Mouse (Mus musculus) E14TG2a.4 (cell line): ENCODE data around the gene Cdc6.

Experiments
- H3K27me3 ChIP-seq: 2 replicates; pipeline ENCODE4 v1.6.1; 2014; ENCODE audit warnings: low read length, control low read depth; ENCODE audit not compliant: insufficient read depth
- H3K36me3 ChIP-seq: 2 replicates; pipeline ENCODE4 v1.6.1; 2014; ENCODE audit warnings: low read length, control low read depth; ENCODE audit not compliant: insufficient read depth
- H3K4me1 ChIP-seq: replicated peaks from 2 replicates; pipeline ENCODE4 v1.6.1; 2014; ENCODE audit warnings: low read depth, low read length, control low read depth
- H3K4me3 ChIP-seq: replicated peaks from 2 replicates; pipeline ENCODE4 v1.5.1; 2014; ENCODE audit warnings: mild to moderate bottlenecking, low read length
- H3K9me3 ChIP-seq: 2 replicates; pipeline ENCODE4 v1.6.1; 2014; ENCODE audit warnings: low read length, control low read depth
- CTCF ChIP-seq: conservative IDR thresholded peaks from 2 replicates; pipeline ENCODE4 v1.5.1; 2014; ENCODE audit warnings: low read length
- NANOG ChIP-seq: IDR thresholded peaks from 2 replicates; pipeline ENCODE4 v1.6.1; 2014; ENCODE audit warnings: borderline replicate concordance, low read length, mixed read lengths
- POU5F1 ChIP-seq: IDR thresholded peaks from 2 replicates; pipeline ENCODE4 v1.6.1; 2014; ENCODE audit warnings: low read length, borderline replicate concordance

The Cdc6 gene

GRCm38 (mm10) chr11:98926553-98926952 lies 19.0 kb downstream of the Cdc6 start:
- Histone ChIP-seq H3K36me3 (peaks cover 26% of the 10 kb centered on the region), H3K4me1 (peaks cover 97% of the 10 kb centered on the region), H3K27me3 (peaks cover 38% of the 10 kb centered on the region), H3K4me3 (peak overlapping the region; percentile 59), H3K9me3 (no peaks in the 10 kb centered on the region)
- TF ChIP-seq POU5F1: no peak
- TF ChIP-seq CTCF: no peak
- TF ChIP-seq NANOG: no peak

DNA sequence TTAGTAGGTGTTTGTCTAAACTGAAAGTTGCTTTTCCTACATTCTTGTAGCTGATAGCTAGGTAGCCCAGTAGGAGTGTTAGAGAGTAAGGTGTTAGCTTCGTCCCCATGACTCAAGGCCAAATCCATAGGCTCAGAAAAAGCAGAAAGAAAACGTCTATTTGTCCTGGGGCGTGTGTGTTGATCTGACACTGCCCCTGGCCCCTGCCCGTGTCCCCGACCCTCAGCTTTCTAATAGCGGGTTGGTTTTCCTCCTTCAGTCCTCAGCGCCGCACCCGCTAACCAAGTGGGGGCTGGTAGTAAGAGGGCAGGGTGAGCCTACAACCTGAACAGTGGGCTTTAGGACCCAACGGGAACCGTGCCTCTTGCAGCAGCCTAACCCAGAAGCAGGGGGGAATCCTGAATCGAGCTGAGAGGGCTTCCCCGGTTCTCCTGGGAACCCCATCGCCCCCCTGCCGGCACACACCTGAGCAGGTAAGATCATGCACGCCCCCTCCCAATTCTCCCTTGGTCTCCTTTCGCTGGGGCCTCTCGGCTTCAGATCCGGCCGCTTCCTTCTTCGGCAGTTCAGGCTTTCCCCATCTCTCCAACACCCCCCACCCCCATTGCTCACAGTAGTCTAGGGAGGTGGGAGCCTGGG lies 20.0 kb downstream of the Cdc6 start, which contains the start of gene Rara:
Gene Rara (plus strand): TSS at position 381 of the 639 bp plus-strand sequence.
- H3K36me3 ChIP-seq: peaks cover 16% of the 10 kb centered on the region
- no peaks in the 10 kb centered on the region for H3K9me3 ChIP-seq
- peaks cover 42% of the 10 kb centered on the region for H3K27me3 ChIP-seq
- TF ChIP-seq NANOG: no peak
- no peak for TF ChIP-seq CTCF
- no peak for TF ChIP-seq POU5F1
- peak within 1 kb of the TSS; percentile 71 for H3K4me3 ChIP-seq
- peaks cover 99% of the 10 kb centered on the region for H3K4me1 ChIP-seq

DNA sequence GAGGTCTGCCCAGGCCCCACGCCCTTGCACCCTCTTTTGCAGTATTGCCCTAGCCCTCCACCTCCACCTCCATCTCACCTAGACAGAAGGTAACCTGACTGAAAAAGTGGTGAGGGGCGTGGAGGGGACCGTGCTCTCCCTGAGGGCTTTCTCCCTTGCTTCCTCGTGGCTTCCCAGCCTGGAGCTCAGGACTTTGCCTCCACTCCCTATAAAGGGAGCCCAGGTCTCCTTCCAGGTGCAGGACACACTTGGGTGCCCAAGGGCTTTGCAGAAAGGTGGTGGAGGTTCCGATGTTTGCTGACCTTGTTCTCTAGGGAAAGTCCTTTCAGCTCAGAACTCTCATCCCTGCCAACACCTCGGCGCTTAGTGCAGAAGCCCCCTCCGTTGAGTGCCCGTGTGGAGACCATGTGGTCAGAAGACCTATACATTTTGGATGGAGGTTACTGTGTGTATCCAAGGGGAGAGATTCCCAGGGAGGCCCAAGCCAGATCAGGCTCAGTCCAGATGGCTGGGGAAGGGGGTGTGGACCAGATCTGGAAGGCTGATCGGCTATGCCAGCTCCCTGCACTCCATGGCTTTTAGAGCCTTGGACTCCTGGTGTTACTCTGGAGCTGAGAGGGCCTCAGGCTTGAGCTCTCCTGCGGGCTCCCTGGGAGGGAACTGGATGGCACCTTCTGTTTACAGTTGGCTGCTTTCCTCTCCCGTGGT lies 20.7 kb downstream of the Cdc6 start:
- TF ChIP-seq POU5F1: no peak
- no peak for TF ChIP-seq CTCF
- no peak for TF ChIP-seq NANOG
- H3K9me3 ChIP-seq: no peaks in the 10 kb centered on the region
- peak overlapping the region; percentile 71 for H3K4me3 ChIP-seq
- peaks cover 46% of the 10 kb centered on the region for H3K27me3 ChIP-seq
- H3K36me3 ChIP-seq: peaks cover 9% of the 10 kb centered on the region
- H3K4me1 ChIP-seq: peaks cover 99% of the 10 kb centered on the region

DNA sequence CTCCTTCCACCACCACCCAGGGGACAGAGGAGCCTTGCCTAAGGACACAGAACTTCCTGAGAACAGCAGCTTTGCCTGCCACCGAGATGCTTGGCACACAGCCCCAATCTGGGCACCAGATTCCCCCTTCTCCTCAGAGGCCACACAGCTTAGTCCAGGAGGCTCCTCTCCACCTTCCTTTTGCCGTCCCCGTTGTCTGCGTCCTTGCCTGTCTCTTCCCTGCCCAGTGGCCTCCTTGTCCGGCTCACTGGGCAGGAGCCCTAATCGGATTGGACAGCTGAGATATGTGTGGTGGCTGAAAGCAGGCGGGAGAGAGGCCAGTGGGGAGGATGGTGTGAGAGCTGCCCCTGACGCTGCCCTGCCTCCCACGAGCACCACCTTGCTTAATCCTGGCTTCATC lies 21.9 kb downstream of the Cdc6 start:
- no peaks in the 10 kb centered on the region for H3K36me3 ChIP-seq
- no peaks in the 10 kb centered on the region for H3K9me3 ChIP-seq
- peaks cover 54% of the 10 kb centered on the region for H3K27me3 ChIP-seq
- H3K4me3 ChIP-seq: no peak overlapping the region
- H3K4me1 ChIP-seq: peaks cover 99% of the 10 kb centered on the region
- TF ChIP-seq POU5F1 (no peak), NANOG (no peak), CTCF (no peak)

DNA sequence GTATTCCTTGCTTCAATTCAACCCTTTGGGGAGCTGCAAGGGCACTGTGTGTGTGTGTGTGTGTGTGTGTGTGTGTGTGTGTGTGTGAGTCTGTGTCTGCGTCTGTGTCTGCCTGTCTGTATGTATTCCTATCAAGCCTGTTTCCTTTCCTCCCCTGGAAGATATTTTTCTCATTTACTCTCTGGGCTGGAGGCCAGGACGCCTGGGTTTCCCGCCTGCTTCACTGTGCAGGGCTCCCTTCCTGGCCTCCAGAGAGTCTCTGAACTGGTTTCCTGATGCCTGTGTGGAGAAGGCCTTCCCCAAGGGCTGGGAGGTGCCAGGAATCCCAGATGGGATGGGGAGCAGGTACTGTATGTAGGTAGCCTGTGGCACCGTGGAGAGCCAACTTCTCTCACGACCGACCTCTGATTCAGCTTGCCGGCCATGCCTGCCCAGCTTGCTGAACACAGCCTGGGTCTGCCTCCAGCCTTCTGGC lies 22.6 kb downstream of the Cdc6 start:
- Histone ChIP-seq H3K4me1 (peaks cover 99% of the 10 kb centered on the region), H3K27me3 (peaks cover 60% of the 10 kb centered on the region), H3K4me3 (no peak overlapping the region), H3K36me3 (no peaks in the 10 kb centered on the region), H3K9me3 (no peaks in the 10 kb centered on the region)
- TF ChIP-seq NANOG (no peak), POU5F1 (no peak), CTCF (no peak)

DNA sequence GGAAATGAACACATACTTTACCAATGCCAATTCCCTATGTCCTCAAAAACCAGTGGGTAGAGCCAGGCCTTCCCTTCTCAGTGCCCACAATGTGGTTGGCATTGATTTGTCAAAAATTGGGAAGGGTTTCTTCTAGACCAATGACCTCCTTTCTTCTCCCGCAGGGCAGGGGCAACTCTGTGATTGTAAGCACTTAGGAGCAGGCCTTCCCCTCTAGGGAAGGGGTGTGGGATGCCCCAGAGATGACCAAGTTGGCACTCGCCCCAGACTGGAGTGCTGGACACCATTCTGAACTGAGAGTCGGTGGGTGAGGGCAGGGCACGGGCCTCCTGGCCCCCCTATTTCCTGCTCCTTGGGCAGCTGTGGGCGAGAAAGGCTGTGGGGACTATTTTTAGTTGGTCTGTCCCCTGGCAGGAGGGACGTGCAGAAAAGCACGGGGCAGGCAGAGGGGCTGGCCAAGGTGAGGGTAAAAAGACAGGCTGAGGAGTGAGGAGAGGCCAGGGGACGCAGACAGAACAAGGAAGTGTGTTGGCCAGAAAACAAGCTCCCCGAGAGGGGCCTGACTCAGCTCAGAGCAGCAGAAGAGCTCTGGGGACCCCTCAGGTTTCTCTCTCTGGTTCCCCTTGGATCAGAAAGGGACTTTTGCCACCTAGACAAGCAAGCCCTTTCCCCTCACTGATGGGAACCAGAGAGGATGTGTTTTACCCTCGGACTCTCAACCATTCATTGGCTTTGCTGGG lies 23.3 kb downstream of the Cdc6 start:
- Histone ChIP-seq H3K4me3 (no peak overlapping the region), H3K4me1 (peaks cover 99% of the 10 kb centered on the region), H3K27me3 (peaks cover 66% of the 10 kb centered on the region), H3K36me3 (no peaks in the 10 kb centered on the region), H3K9me3 (no peaks in the 10 kb centered on the region)
- TF ChIP-seq NANOG: no peak
- no peak for TF ChIP-seq CTCF
- TF ChIP-seq POU5F1: no peak

DNA sequence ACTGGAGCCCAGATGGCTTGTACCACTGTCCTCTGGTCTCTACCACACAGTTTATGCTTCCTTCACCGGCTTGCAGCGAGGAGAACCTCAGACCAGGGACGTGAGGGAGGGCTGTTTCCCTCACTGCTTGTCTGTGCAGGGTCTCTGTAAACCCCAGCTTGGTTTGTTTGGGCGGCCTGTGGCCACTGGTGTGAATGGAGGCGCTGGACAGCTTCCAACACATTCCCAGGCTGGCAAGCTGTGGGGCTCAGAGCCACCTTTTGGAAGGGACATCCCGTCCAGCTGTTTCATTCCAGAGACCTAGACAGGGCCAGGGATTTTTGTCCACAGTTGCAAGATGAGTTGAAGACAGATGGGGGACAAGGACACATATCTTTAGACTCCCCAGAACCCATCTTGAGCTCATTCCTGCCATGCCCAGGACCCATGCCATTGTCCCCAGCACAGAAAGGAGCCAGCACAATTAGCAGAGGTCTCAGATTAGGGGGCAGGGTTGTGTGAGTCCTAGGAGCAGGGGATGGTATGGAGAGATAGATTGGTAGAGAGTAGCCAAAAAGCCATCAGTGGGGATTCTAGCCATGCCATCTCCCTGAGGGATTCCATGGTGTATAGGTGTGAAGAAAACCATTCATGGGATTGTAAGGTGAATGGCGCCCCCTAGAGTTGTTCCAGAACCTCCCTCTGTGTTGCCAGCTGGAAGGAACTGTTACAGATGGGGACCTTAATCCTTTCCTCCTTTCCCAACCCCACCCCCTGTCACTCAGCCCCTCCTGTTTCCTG lies 24.1 kb downstream of the Cdc6 start:
- Histone ChIP-seq H3K4me1 (peaks cover 99% of the 10 kb centered on the region), H3K4me3 (no peak overlapping the region), H3K27me3 (peaks cover 74% of the 10 kb centered on the region), H3K36me3 (no peaks in the 10 kb centered on the region), H3K9me3 (no peaks in the 10 kb centered on the region)
- TF ChIP-seq NANOG: no peak
- peak; percentile 34 for TF ChIP-seq CTCF
- no peak for TF ChIP-seq POU5F1
